Mouse (Mus musculus) gastrocnemius, postnatal 10 days (tissue): ENCODE measurements at regions not wholly inside any gene's neighbourhood (a gene's known extent, or its start where the extent isn't known, plus 50 kb on each side); places are given as distances from the start of the nearest gene placed in this dataset.
A peak's percentile ranks its signal among the peaks of the same experiment; 100 is the strongest.

Experiments used
- DNase-seq: peaks from one replicate; pipeline ENCODE4 v3.0.0; 2021; ENCODE audit warnings: mixed read lengths

- no peak for DNase-seq
Measured at GRCm38 (mm10) chr9:23064811-23065210, 158.1 kb upstream of the Bmper start.

- DNase-seq, result no peak
Measured at GRCm38 (mm10) chr9:23068101-23068791, 154.6 kb upstream of the Bmper start.

- no peak for DNase-seq
Measured at GRCm38 (mm10) chr9:23069161-23069560, 153.7 kb upstream of the Bmper start.

- peak; percentile 26 for DNase-seq
Measured at GRCm38 (mm10) chr9:23071006-23071405, 151.9 kb upstream of the Bmper start.

GRCm38 (mm10) chr9:23072741-23073140 lies 150.1 kb upstream of the Bmper start:
- no peak for DNase-seq

- DNase-seq, result peak; percentile 83
Measured at GRCm38 (mm10) chr9:23083562-23083961, 139.3 kb upstream of the Bmper start.

- no peak for DNase-seq
Measured at GRCm38 (mm10) chr9:23089339-23089738, 133.5 kb upstream of the Bmper start.

GRCm38 (mm10) chr9:23097134-23097789 lies 125.6 kb upstream of the Bmper start:
- DNase-seq, result no peak

- DNase-seq, result no peak
Measured at GRCm38 (mm10) chr9:23101584-23101983, 121.3 kb upstream of the Bmper start.

GRCm38 (mm10) chr9:23101990-23102796 lies 120.7 kb upstream of the Bmper start:
- peak; percentile 8 for DNase-seq

- DNase-seq, result no peak
Measured at GRCm38 (mm10) chr9:23111500-23111899, 111.4 kb upstream of the Bmper start.

- DNase-seq, result no peak
Measured at GRCm38 (mm10) chr9:23115026-23115425, 107.8 kb upstream of the Bmper start.

- no peak for DNase-seq
Measured at GRCm38 (mm10) chr9:23115540-23115939, 107.3 kb upstream of the Bmper start.

GRCm38 (mm10) chr9:23116311-23116710 lies 106.6 kb upstream of the Bmper start:
- no peak for DNase-seq

- DNase-seq, result no peak
Measured at GRCm38 (mm10) chr9:23119811-23120210, 103.1 kb upstream of the Bmper start.

- no peak for DNase-seq
Measured at GRCm38 (mm10) chr9:23120814-23121213, 102.1 kb upstream of the Bmper start.

GRCm38 (mm10) chr9:23122524-23122923 lies 100.4 kb upstream of the Bmper start:
- DNase-seq, result no peak

- DNase-seq, result no peak
Measured at GRCm38 (mm10) chr9:23123452-23123851, 99.4 kb upstream of the Bmper start.

- DNase-seq, result no peak
Measured at GRCm38 (mm10) chr9:23125761-23126704, 96.8 kb upstream of the Bmper start.

GRCm38 (mm10) chr9:23127338-23128017 lies 95.4 kb upstream of the Bmper start:
- DNase-seq, result no peak

GRCm38 (mm10) chr9:23128018-23128369 lies 94.9 kb upstream of the Bmper start:
- DNase-seq, result no peak

- no peak for DNase-seq
Measured at GRCm38 (mm10) chr9:23134006-23134405, 88.9 kb upstream of the Bmper start.
